ENCODE assay signal across 12 mouse cellular contexts in the genomic region with DNA sequence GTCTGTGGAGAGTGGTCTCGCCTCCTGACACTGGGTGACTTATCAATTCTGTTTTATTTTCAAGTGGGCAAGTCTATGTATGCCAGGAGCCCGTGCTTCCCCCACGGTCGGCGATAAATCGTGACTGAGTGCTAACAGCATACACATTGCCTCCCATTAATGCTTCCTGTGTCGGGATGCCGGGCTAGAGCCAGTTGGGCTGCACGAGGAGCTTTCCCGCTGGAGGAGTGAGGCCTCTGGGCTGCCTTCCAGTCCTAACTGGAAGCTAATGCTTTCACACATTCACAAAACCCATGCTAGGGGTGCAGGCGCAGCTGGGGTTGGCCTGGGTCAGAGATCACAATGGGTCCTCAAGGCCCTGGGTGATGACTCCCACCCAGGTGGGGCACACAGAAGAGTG.
DNase-seq lines count a peak whose midpoint lies in the region; ATAC-seq and TF ChIP-seq lines count a peak whose summit lies in the region.
"Had no signal": no experiment of that assay in that cellular context is flagged by ENCODE, and none has a peak within 500 bp of the region (broad histone marks: within the 10 kb centered on the region; RNA-seq: fewer than 3 reads in every experiment).

No protein-coding gene starts in this region.

- WGBS in forebrain, embryonic 13.5 days: 58% methylated on average over 11 of the region's 11 CpGs
- 63% methylated on average over 11 of the region's 11 CpGs for WGBS in forebrain, embryonic 11.5 days
- 29% methylated on average over 11 of the region's 11 CpGs for WGBS in forebrain, postnatal 0 days
- WGBS in intestine, embryonic 16.5 days: 35% methylated on average over 11 of the region's 11 CpGs

- H3K27me3 ChIP-seq in forebrain, embryonic 13.5 days: no peaks in the 10 kb centered on the region
- H3K27me3 ChIP-seq in forebrain, embryonic 11.5 days (ENCODE audit: control insufficient read depth, insufficient read depth, low read length): no peaks in the 10 kb centered on the region
- H3K27me3 ChIP-seq in E14TG2a.4 (ENCODE audit: insufficient read depth, low read length): peaks cover 65% of the 10 kb centered on the region
- no peaks in the 10 kb centered on the region for H3K27me3 ChIP-seq in forebrain, postnatal 0 days (ENCODE audit: insufficient read depth, low read length)
- H3K27me3 ChIP-seq in intestine, embryonic 16.5 days (replicated peaks; ENCODE audit: control insufficient read depth, insufficient read depth, low read length): no peaks in the 10 kb centered on the region

- peaks cover 43% of the 10 kb centered on the region for H3K4me1 ChIP-seq in forebrain, embryonic 13.5 days
- peaks cover 16% of the 10 kb centered on the region for H3K4me1 ChIP-seq in forebrain, embryonic 11.5 days (replicated peaks; ENCODE audit: control insufficient read depth, insufficient read depth, low read length)
- H3K4me1 ChIP-seq in E14TG2a.4 (replicated peaks; ENCODE audit: low read depth, low read length): peaks cover 12% of the 10 kb centered on the region
- peaks cover 3% of the 10 kb centered on the region; the same call in 1 of the 2 replicates for H3K4me1 ChIP-seq in forebrain, postnatal 0 days (ENCODE audit: insufficient read depth)
- H3K4me1 ChIP-seq in intestine, embryonic 16.5 days (ENCODE audit: control insufficient read depth, insufficient read depth, low read length): peaks cover 13% of the 10 kb centered on the region; the same call in 1 of the 2 replicates

- no peak for DNase-seq in forebrain, embryonic 11.5 days (ENCODE audit: low spot score)
- DNase-seq in forebrain, postnatal 0 days: peak; percentile 44
- peak; percentile 64 to 69 for DNase-seq in heart, postnatal 10 days
- DNase-seq in testis, postnatal 14 days (ENCODE audit: low spot score): no peak
- DNase-seq: B cell, adult 2 months; kidney, postnatal 14 days had no signal

- intact Hi-C loops in heart, postnatal 10 days (cut with DNase I): no loop called here

- no peak overlapping the region for H3K9ac ChIP-seq in forebrain, embryonic 13.5 days
- no peak overlapping the region for H3K9ac ChIP-seq in forebrain, embryonic 11.5 days (ENCODE audit: low read length)
- no peak overlapping the region for H3K9ac ChIP-seq in forebrain, postnatal 0 days
- no peak overlapping the region for H3K9ac ChIP-seq in intestine, embryonic 16.5 days (ENCODE audit: low read depth, low read length)
- H3K9ac ChIP-seq: hindbrain, embryonic 13.5 days; liver, embryonic 12.5 days had no signal

- no peak overlapping the region for H3K4me3 ChIP-seq in forebrain, embryonic 13.5 days
- no peak overlapping the region for H3K4me3 ChIP-seq in forebrain, embryonic 11.5 days (ENCODE audit: low read depth, low read length)
- H3K4me3 ChIP-seq in E14TG2a.4 (replicated peaks; ENCODE audit: low read length): 0 out of 2 replicates have a peak overlapping the region, but pooled peaks have one; percentile 21
- no peak overlapping the region for H3K4me3 ChIP-seq in forebrain, postnatal 0 days (ENCODE audit: low read depth, low read length)
- H3K4me3 ChIP-seq in intestine, embryonic 16.5 days (ENCODE audit: low read length): no peak overlapping the region
- H3K4me3 ChIP-seq: hindbrain, embryonic 13.5 days; liver, embryonic 12.5 days had no signal

- no peak for TF ChIP-seq CTCF in E14TG2a.4 (conservative IDR thresholded peaks at IDR 0.05; ENCODE audit: low read length)
- no peak for TF ChIP-seq CTCF in forebrain, postnatal 0 days (IDR thresholded peaks at IDR 0.05; ENCODE audit: low read depth)

- H3K36me3 ChIP-seq in forebrain, embryonic 13.5 days (ENCODE audit: poor library complexity, severe bottlenecking): no peaks in the 10 kb centered on the region
- no peaks in the 10 kb centered on the region for H3K36me3 ChIP-seq in forebrain, embryonic 11.5 days (ENCODE audit: control insufficient read depth, insufficient read depth, low read length)
- H3K36me3 ChIP-seq in E14TG2a.4 (ENCODE audit: insufficient read depth, low read length): no peaks in the 10 kb centered on the region
- H3K36me3 ChIP-seq in forebrain, postnatal 0 days (ENCODE audit: insufficient read depth): no peaks in the 10 kb centered on the region
- no peaks in the 10 kb centered on the region for H3K36me3 ChIP-seq in intestine, embryonic 16.5 days (ENCODE audit: control insufficient read depth, insufficient read depth, low read length)
- H3K36me3 ChIP-seq: hindbrain, embryonic 13.5 days; liver, embryonic 12.5 days had no signal

- H3K27ac ChIP-seq in forebrain, embryonic 13.5 days: no peak overlapping the region
- H3K27ac ChIP-seq in forebrain, embryonic 11.5 days (ENCODE audit: low read depth, low read length): no peak overlapping the region
- no peak overlapping the region for H3K27ac ChIP-seq in forebrain, postnatal 0 days (ENCODE audit: low read depth, low read length)
- H3K27ac ChIP-seq in intestine, embryonic 16.5 days (ENCODE audit: low read length): no peak overlapping the region
- H3K27ac ChIP-seq: hindbrain, embryonic 13.5 days; liver, embryonic 12.5 days had no signal

- H3K9me3 ChIP-seq in forebrain, embryonic 13.5 days (replicated peaks): no peaks in the 10 kb centered on the region
- H3K9me3 ChIP-seq in forebrain, embryonic 11.5 days (ENCODE audit: control insufficient read depth, low read length): no peaks in the 10 kb centered on the region
- no peaks in the 10 kb centered on the region for H3K9me3 ChIP-seq in E14TG2a.4 (ENCODE audit: low read length)
- no peaks in the 10 kb centered on the region for H3K9me3 ChIP-seq in forebrain, postnatal 0 days (ENCODE audit: low read length)
- no peaks in the 10 kb centered on the region for H3K9me3 ChIP-seq in intestine, embryonic 16.5 days (ENCODE audit: control insufficient read depth, low read length)
- H3K9me3 ChIP-seq: hindbrain, embryonic 13.5 days; liver, embryonic 12.5 days had no signal

- ATAC-seq in forebrain, embryonic 13.5 days: 0 out of 2 replicates have a peak, but pooled peaks have one; percentile 38
- no peak for ATAC-seq in forebrain, embryonic 11.5 days (replicated peaks; ENCODE audit: low FRiP score)
- 0 out of 2 replicates have a peak, but pooled peaks have one; percentile 12 for ATAC-seq in forebrain, postnatal 0 days
- ATAC-seq in cerebellum, adult (ENCODE audit: insufficient number of reproducible peaks, low FRiP score, low TSS enrichment): no peak
- no peak for ATAC-seq in intestine, embryonic 16.5 days
- ATAC-seq: liver, embryonic 12.5 days had no signal

- no peak overlapping the region for H3K4me2 ChIP-seq in forebrain, embryonic 13.5 days
- no peak overlapping the region for H3K4me2 ChIP-seq in forebrain, embryonic 11.5 days (ENCODE audit: low read depth, low read length, severe bottlenecking)
- H3K4me2 ChIP-seq in forebrain, postnatal 0 days (ENCODE audit: low read depth): no peak overlapping the region
- H3K4me2 ChIP-seq in intestine, embryonic 16.5 days (ENCODE audit: low read depth, low read length): no peak overlapping the region
- H3K4me2 ChIP-seq: hindbrain, embryonic 13.5 days; liver, embryonic 12.5 days had no signal

Comparison
In these comparisons a context has a peak if more than half of its experiments do, and no peak if none do; other contexts are left out.
1. ATAC-seq: peak in forebrain, embryonic 13.5 days (single experiment) and forebrain, postnatal 0 days (single experiment); none in forebrain, embryonic 11.5 days (single experiment), cerebellum, adult (single experiment) and intestine, embryonic 16.5 days (single experiment).
2. DNase-seq: peak in forebrain, postnatal 0 days (single experiment) and heart, postnatal 10 days (2 of 2); none in forebrain, embryonic 11.5 days (single experiment) and testis, postnatal 14 days (single experiment).